Mouse (Mus musculus): ENCODE data around the gene Setd3. TPM values are rescaled to one million over a fixed set of nuclear protein-coding genes. Genes with fewer than 3 reads are reported as not detected.

Setd3 gene
- polyA plus RNA-seq, 1 experiment from 2014 or later = 49.1 TPM

GRCm38 (mm10) chr12:108087489-108087888 lies 91.6 kb downstream of the Setd3 start:
- ATAC-seq = 0 out of 2 replicates have a peak, but pooled peaks have one; percentile 36
- no peak overlapping the region for H3K4me2 ChIP-seq (replicated peaks; ENCODE audit: low read depth)
- no peaks in the 10 kb centered on the region for H3K9me3 ChIP-seq (ENCODE audit: control insufficient read depth)
- H3K4me3 ChIP-seq (ENCODE audit: low read depth, low read length) = no peak overlapping the region
- no peak overlapping the region for H3K27ac ChIP-seq (ENCODE audit: low read depth, low read length)
- WGBS = 62% methylated on average over 2 of the region's 2 CpGs
- no peaks in the 10 kb centered on the region for H3K36me3 ChIP-seq (ENCODE audit: control insufficient read depth, insufficient read depth)
- no peak overlapping the region for H3K9ac ChIP-seq (ENCODE audit: low read depth, low read length)
- H3K27me3 ChIP-seq (replicated peaks; ENCODE audit: control insufficient read depth, insufficient read depth, low read length) = no peaks in the 10 kb centered on the region
- no peaks in the 10 kb centered on the region for H3K4me1 ChIP-seq (replicated peaks; ENCODE audit: control insufficient read depth, insufficient read depth, low read length)
- peak; percentile 41; the same call in 1 of the 2 replicates for TF ChIP-seq CTCF (IDR thresholded peaks at IDR 0.05; ENCODE audit: low read depth)

- H3K9me3 ChIP-seq (ENCODE audit: control insufficient read depth) = no peaks in the 10 kb centered on the region
- no peak overlapping the region for H3K9ac ChIP-seq (ENCODE audit: low read depth, low read length)
- H3K27ac ChIP-seq (ENCODE audit: low read depth, low read length) = no peak overlapping the region
- ATAC-seq = peak; percentile 57
- H3K36me3 ChIP-seq (ENCODE audit: control insufficient read depth, insufficient read depth) = no peaks in the 10 kb centered on the region
- no peak overlapping the region for H3K4me3 ChIP-seq (ENCODE audit: low read depth, low read length)
- no peak overlapping the region for H3K4me2 ChIP-seq (replicated peaks; ENCODE audit: low read depth)
- no peaks in the 10 kb centered on the region for H3K4me1 ChIP-seq (replicated peaks; ENCODE audit: control insufficient read depth, insufficient read depth, low read length)
- H3K27me3 ChIP-seq (replicated peaks; ENCODE audit: control insufficient read depth, insufficient read depth, low read length) = no peaks in the 10 kb centered on the region
- 73% methylated on average over 10 of the region's 10 CpGs for WGBS
- TF ChIP-seq CTCF (IDR thresholded peaks at IDR 0.05; ENCODE audit: low read depth) = peak; percentile 76
These were observed 100.9 kb downstream of the Setd3 start for GRCm38 (mm10) chr12:108078122-108078752.

GRCm38 (mm10) chr12:108072907-108073306 lies 106.2 kb downstream of the Setd3 start:
- Histone ChIP-seq H3K9me3 (ENCODE audit: control insufficient read depth) (no peaks in the 10 kb centered on the region), H3K27ac (ENCODE audit: low read depth, low read length) (no peak overlapping the region), H3K27me3 (replicated peaks; ENCODE audit: control insufficient read depth, insufficient read depth, low read length) (no peaks in the 10 kb centered on the region), H3K4me1 (replicated peaks; ENCODE audit: control insufficient read depth, insufficient read depth, low read length) (no peaks in the 10 kb centered on the region), H3K4me2 (replicated peaks; ENCODE audit: low read depth) (no peak overlapping the region), H3K4me3 (ENCODE audit: low read depth, low read length) (no peak overlapping the region), H3K36me3 (ENCODE audit: control insufficient read depth, insufficient read depth) (no peaks in the 10 kb centered on the region), H3K9ac (ENCODE audit: low read depth, low read length) (no peak overlapping the region)
- ATAC-seq = no peak
- WGBS = 76% methylated on average over 5 of the region's 5 CpGs
- TF ChIP-seq CTCF (IDR thresholded peaks at IDR 0.05; ENCODE audit: low read depth) = no peak

- Histone ChIP-seq H3K27ac (ENCODE audit: low read depth, low read length) (no peak overlapping the region), H3K36me3 (ENCODE audit: control insufficient read depth, insufficient read depth) (no peaks in the 10 kb centered on the region), H3K4me1 (replicated peaks; ENCODE audit: control insufficient read depth, insufficient read depth, low read length) (no peaks in the 10 kb centered on the region), H3K4me3 (ENCODE audit: low read depth, low read length) (no peak overlapping the region), H3K9ac (ENCODE audit: low read depth, low read length) (no peak overlapping the region), H3K9me3 (ENCODE audit: control insufficient read depth) (no peaks in the 10 kb centered on the region), H3K4me2 (replicated peaks; ENCODE audit: low read depth) (no peak overlapping the region), H3K27me3 (replicated peaks; ENCODE audit: control insufficient read depth, insufficient read depth, low read length) (no peaks in the 10 kb centered on the region)
- ATAC-seq = no peak
- 62% methylated on average over 21 of the region's 21 CpGs for WGBS
- TF ChIP-seq CTCF (IDR thresholded peaks at IDR 0.05; ENCODE audit: low read depth) = no peak
These were observed 108.1 kb downstream of the Setd3 start for GRCm38 (mm10) chr12:108070685-108071662.

- Histone ChIP-seq H3K9me3 (ENCODE audit: control insufficient read depth) (no peaks in the 10 kb centered on the region), H3K4me2 (replicated peaks; ENCODE audit: low read depth) (no peak overlapping the region), H3K4me3 (ENCODE audit: low read depth, low read length) (no peak overlapping the region), H3K4me1 (replicated peaks; ENCODE audit: control insufficient read depth, insufficient read depth, low read length) (no peaks in the 10 kb centered on the region), H3K27me3 (replicated peaks; ENCODE audit: control insufficient read depth, insufficient read depth, low read length) (no peaks in the 10 kb centered on the region), H3K36me3 (ENCODE audit: control insufficient read depth, insufficient read depth) (no peaks in the 10 kb centered on the region), H3K9ac (ENCODE audit: low read depth, low read length) (no peak overlapping the region), H3K27ac (ENCODE audit: low read depth, low read length) (no peak overlapping the region)
- ATAC-seq = no peak
- TF ChIP-seq CTCF (IDR thresholded peaks at IDR 0.05; ENCODE audit: low read depth) = no peak
- WGBS = 67% methylated on average over 6 of the region's 6 CpGs
These were observed 109.6 kb downstream of the Setd3 start for GRCm38 (mm10) chr12:108069504-108069903.

- Histone ChIP-seq H3K4me1 (replicated peaks; ENCODE audit: control insufficient read depth, insufficient read depth, low read length) (no peaks in the 10 kb centered on the region), H3K27me3 (replicated peaks; ENCODE audit: control insufficient read depth, insufficient read depth, low read length) (no peaks in the 10 kb centered on the region), H3K9ac (ENCODE audit: low read depth, low read length) (no peak overlapping the region), H3K4me3 (ENCODE audit: low read depth, low read length) (no peak overlapping the region), H3K27ac (ENCODE audit: low read depth, low read length) (no peak overlapping the region), H3K4me2 (replicated peaks; ENCODE audit: low read depth) (no peak overlapping the region), H3K36me3 (ENCODE audit: control insufficient read depth, insufficient read depth) (no peaks in the 10 kb centered on the region), H3K9me3 (ENCODE audit: control insufficient read depth) (no peaks in the 10 kb centered on the region)
- ATAC-seq = no peak
- no peak for TF ChIP-seq CTCF (IDR thresholded peaks at IDR 0.05; ENCODE audit: low read depth)
- 69% methylated on average over 13 of the region's 13 CpGs for WGBS
These were observed 111.2 kb downstream of the Setd3 start for GRCm38 (mm10) chr12:108067811-108068375.

Data from intestine, postnatal 0 days (tissue).